Mouse (Mus musculus): ENCODE data around the gene Tfg. TPM values are rescaled to one million over a fixed set of nuclear protein-coding genes. Genes with fewer than 3 reads are reported as not detected.

Gene Tfg
- polyA plus RNA-seq, 1 experiment from 2014 or later = 303 TPM

- H3K27ac ChIP-seq (ENCODE audit: low read length) = no peak overlapping the region
- ATAC-seq = no peak
- no peak overlapping the region for H3K9ac ChIP-seq (ENCODE audit: low read depth, low read length)
- H3K36me3 ChIP-seq (ENCODE audit: control insufficient read depth, insufficient read depth, low read length) = peaks cover 6% of the 10 kb centered on the region; the same call in 1 of the 2 replicates
- no peaks in the 10 kb centered on the region for H3K4me1 ChIP-seq (ENCODE audit: control insufficient read depth, insufficient read depth, low read length)
- no peak overlapping the region for H3K4me2 ChIP-seq (ENCODE audit: low read depth, low read length)
- H3K27me3 ChIP-seq (replicated peaks; ENCODE audit: control insufficient read depth, insufficient read depth, low read length) = no peaks in the 10 kb centered on the region
- H3K9me3 ChIP-seq (ENCODE audit: control insufficient read depth, low read length) = no peaks in the 10 kb centered on the region
- WGBS = 93% methylated on average over 3 of the region's 3 CpGs
- no peak overlapping the region for H3K4me3 ChIP-seq (ENCODE audit: low read length)
Observed at GRCm38 (mm10) chr16:56700898-56701297, 16.4 kb downstream of the Tfg start.

- WGBS = 68% methylated on average over 2 of the region's 2 CpGs
- no peak overlapping the region for H3K9ac ChIP-seq (ENCODE audit: low read depth, low read length)
Observed at GRCm38 (mm10) chr16:56696448-56696847, 20.8 kb downstream of the Tfg start.

DNA sequence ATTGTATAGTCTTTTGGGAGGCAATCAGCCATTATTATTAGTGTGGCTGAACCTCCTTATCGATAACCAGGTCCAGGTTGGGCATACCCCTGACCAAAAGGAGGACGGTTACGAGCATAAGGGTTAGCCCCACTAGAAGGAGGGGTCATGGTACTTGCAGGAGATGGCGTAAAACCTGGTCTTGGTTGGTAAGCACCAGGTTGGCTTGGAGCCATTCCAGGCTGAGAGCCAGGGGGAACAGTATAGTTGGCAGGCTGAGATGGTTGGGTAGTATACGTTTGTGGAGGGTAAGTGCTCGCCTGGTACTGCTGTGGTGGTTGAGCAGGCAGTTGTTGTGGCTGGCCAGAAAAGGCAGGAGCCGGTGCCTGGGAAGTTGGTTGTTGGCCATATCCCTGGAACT lies 26.5 kb downstream of the Tfg start:
- H3K4me3 ChIP-seq (ENCODE audit: low read length) = no peak overlapping the region
- H3K27me3 ChIP-seq (replicated peaks; ENCODE audit: control insufficient read depth, insufficient read depth, low read length) = no peaks in the 10 kb centered on the region
- 90% methylated on average over 7 of the region's 7 CpGs for WGBS
- no peaks in the 10 kb centered on the region for H3K4me1 ChIP-seq (ENCODE audit: control insufficient read depth, insufficient read depth, low read length)
- no peak overlapping the region for H3K4me2 ChIP-seq (ENCODE audit: low read depth, low read length)
- H3K9me3 ChIP-seq (ENCODE audit: control insufficient read depth, low read length) = no peaks in the 10 kb centered on the region
- H3K36me3 ChIP-seq (ENCODE audit: control insufficient read depth, insufficient read depth, low read length) = no peaks in the 10 kb centered on the region; the same call in 1 of the 2 replicates
- H3K9ac ChIP-seq (ENCODE audit: low read depth, low read length) = no peak overlapping the region
- no peak for ATAC-seq
- no peak overlapping the region for H3K27ac ChIP-seq (ENCODE audit: low read length)

More at GRCm38 (mm10) chr16:56696448-56696847, 20.8 kb downstream of the Tfg start:
- Histone ChIP-seq H3K4me3 (ENCODE audit: low read length) (no peak overlapping the region), H3K36me3 (ENCODE audit: control insufficient read depth, insufficient read depth, low read length) (no peaks in the 10 kb centered on the region), H3K4me2 (ENCODE audit: low read depth, low read length) (no peak overlapping the region), H3K27me3 (replicated peaks; ENCODE audit: control insufficient read depth, insufficient read depth, low read length) (no peaks in the 10 kb centered on the region), H3K4me1 (ENCODE audit: control insufficient read depth, insufficient read depth, low read length) (no peaks in the 10 kb centered on the region), H3K27ac (ENCODE audit: low read length) (no peak overlapping the region), H3K9me3 (ENCODE audit: control insufficient read depth, low read length) (no peaks in the 10 kb centered on the region)
- ATAC-seq = no peak

DNA sequence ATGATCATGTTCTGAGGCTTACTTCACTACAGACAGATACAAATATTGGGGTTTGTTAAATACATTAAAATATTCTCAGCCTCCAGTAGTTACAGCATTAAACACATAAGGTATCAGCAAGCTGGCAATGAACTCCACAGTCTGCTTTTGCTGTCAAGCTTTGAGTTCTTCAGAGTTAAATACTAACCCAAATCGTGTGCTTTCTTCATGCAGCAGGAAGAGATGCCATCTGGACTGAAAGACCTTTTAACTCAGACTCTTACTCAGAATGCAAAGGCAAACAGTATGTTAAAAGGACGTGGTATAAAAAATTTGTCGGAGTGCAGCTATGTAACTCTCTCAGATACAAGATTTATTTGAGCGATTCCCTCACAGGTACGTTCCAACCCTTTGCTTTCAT lies 30.5 kb downstream of the Tfg start:
- WGBS = 93% methylated on average over 5 of the region's 5 CpGs
- Histone ChIP-seq H3K4me2 (ENCODE audit: low read depth, low read length) (no peak overlapping the region), H3K4me1 (ENCODE audit: control insufficient read depth, insufficient read depth, low read length) (no peaks in the 10 kb centered on the region), H3K9me3 (ENCODE audit: control insufficient read depth, low read length) (no peaks in the 10 kb centered on the region), H3K27ac (ENCODE audit: low read length) (no peak overlapping the region), H3K9ac (ENCODE audit: low read depth, low read length) (no peak overlapping the region), H3K36me3 (ENCODE audit: control insufficient read depth, insufficient read depth, low read length) (no peaks in the 10 kb centered on the region; the same call in 1 of the 2 replicates), H3K4me3 (ENCODE audit: low read length) (no peak overlapping the region), H3K27me3 (replicated peaks; ENCODE audit: control insufficient read depth, insufficient read depth, low read length) (no peaks in the 10 kb centered on the region)
- no peak for ATAC-seq

- no peaks in the 10 kb centered on the region for H3K36me3 ChIP-seq (ENCODE audit: control insufficient read depth, insufficient read depth, low read length)
- no peaks in the 10 kb centered on the region for H3K9me3 ChIP-seq (ENCODE audit: control insufficient read depth, low read length)
- H3K27me3 ChIP-seq (replicated peaks; ENCODE audit: control insufficient read depth, insufficient read depth, low read length) = no peaks in the 10 kb centered on the region
- H3K4me1 ChIP-seq (ENCODE audit: control insufficient read depth, insufficient read depth, low read length) = no peaks in the 10 kb centered on the region
- H3K4me3 ChIP-seq (ENCODE audit: low read length) = no peak overlapping the region
- 85% methylated on average over 8 of the region's 8 CpGs for WGBS
- H3K9ac ChIP-seq (ENCODE audit: low read depth, low read length) = no peak overlapping the region
- no peak overlapping the region for H3K27ac ChIP-seq (ENCODE audit: low read length)
- H3K4me2 ChIP-seq (ENCODE audit: low read depth, low read length) = no peak overlapping the region
- no peak for ATAC-seq
Observed at GRCm38 (mm10) chr16:56681010-56681645, 36.1 kb downstream of the Tfg start.

DNA sequence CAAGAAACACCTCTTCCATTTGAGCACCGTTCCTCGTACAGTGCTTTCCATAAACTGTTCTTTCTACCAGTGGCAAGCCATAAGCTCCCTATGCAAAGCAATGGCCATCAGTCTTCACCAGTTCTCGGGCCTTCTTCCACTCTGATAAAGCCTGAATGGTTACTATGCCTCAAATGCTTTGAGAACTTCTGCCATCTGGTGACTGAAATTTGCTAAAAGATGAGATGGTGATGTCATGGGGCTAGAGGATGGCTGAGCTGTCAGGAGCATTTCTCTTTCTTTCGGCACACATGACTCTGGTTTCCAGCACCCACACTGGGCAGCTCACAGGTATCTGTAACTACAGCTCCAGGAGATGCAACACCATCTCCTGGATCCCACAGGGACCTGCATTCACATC lies 40.1 kb downstream of the Tfg start:
- WGBS = 63% methylated on average over 4 of the region's 4 CpGs
- H3K36me3 ChIP-seq (ENCODE audit: control insufficient read depth, insufficient read depth, low read length) = no peaks in the 10 kb centered on the region
- no peak overlapping the region for H3K27ac ChIP-seq (ENCODE audit: low read length)
- H3K4me1 ChIP-seq (ENCODE audit: control insufficient read depth, insufficient read depth, low read length) = no peaks in the 10 kb centered on the region
- H3K4me3 ChIP-seq (ENCODE audit: low read length) = no peak overlapping the region
- no peaks in the 10 kb centered on the region for H3K27me3 ChIP-seq (replicated peaks; ENCODE audit: control insufficient read depth, insufficient read depth, low read length)
- H3K9me3 ChIP-seq (ENCODE audit: control insufficient read depth, low read length) = no peaks in the 10 kb centered on the region
- H3K4me2 ChIP-seq (ENCODE audit: low read depth, low read length) = no peak overlapping the region
- H3K9ac ChIP-seq (ENCODE audit: low read depth, low read length) = no peak overlapping the region
- no peak for ATAC-seq

DNA sequence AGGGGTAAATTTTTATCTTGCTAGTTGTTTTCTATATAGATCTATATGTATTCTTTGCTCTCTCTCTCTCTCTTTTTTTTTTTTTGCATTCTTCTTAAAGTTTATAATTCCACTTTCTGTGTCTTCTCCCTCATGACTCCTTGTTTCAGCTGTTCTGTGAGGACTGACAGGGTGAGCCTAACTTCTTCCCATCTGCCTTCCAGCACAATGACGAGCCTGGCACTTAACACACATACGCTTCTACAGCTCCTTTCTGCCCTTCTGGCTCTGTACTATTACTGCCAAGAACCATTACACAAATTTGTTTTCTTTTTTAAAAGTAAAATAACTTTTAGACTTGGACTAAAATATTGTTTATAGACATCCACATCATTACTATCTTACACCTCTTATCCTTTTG lies 43.8 kb downstream of the Tfg start:
- Histone ChIP-seq H3K9ac (ENCODE audit: low read depth, low read length) (no peak overlapping the region), H3K4me1 (ENCODE audit: control insufficient read depth, insufficient read depth, low read length) (no peaks in the 10 kb centered on the region), H3K27me3 (replicated peaks; ENCODE audit: control insufficient read depth, insufficient read depth, low read length) (no peaks in the 10 kb centered on the region), H3K4me2 (ENCODE audit: low read depth, low read length) (no peak overlapping the region), H3K27ac (ENCODE audit: low read length) (no peak overlapping the region), H3K36me3 (ENCODE audit: control insufficient read depth, insufficient read depth, low read length) (no peaks in the 10 kb centered on the region), H3K9me3 (ENCODE audit: control insufficient read depth, low read length) (no peaks in the 10 kb centered on the region), H3K4me3 (ENCODE audit: low read length) (no peak overlapping the region)
- ATAC-seq = no peak
- WGBS = 80% methylated on average over 2 of the region's 2 CpGs

- no peaks in the 10 kb centered on the region for H3K9me3 ChIP-seq (ENCODE audit: control insufficient read depth, low read length)
- no peak overlapping the region for H3K4me2 ChIP-seq (ENCODE audit: low read depth, low read length)
- H3K27ac ChIP-seq (ENCODE audit: low read length) = no peak overlapping the region
- no peaks in the 10 kb centered on the region for H3K36me3 ChIP-seq (ENCODE audit: control insufficient read depth, insufficient read depth, low read length)
- H3K27me3 ChIP-seq (replicated peaks; ENCODE audit: control insufficient read depth, insufficient read depth, low read length) = no peaks in the 10 kb centered on the region
- H3K9ac ChIP-seq (ENCODE audit: low read depth, low read length) = no peak overlapping the region
- no peak for ATAC-seq
- 72% methylated on average over 8 of the region's 8 CpGs for WGBS
- no peaks in the 10 kb centered on the region for H3K4me1 ChIP-seq (ENCODE audit: control insufficient read depth, insufficient read depth, low read length)
- no peak overlapping the region for H3K4me3 ChIP-seq (ENCODE audit: low read length)
Observed at GRCm38 (mm10) chr16:56670941-56671340, 46.3 kb downstream of the Tfg start.

GRCm38 (mm10) chr16:56669520-56669919 lies 47.7 kb downstream of the Tfg start:
- WGBS = 69% methylated on average over 5 of the region's 5 CpGs
- H3K9ac ChIP-seq (ENCODE audit: low read depth, low read length) = no peak overlapping the region
- H3K27ac ChIP-seq (ENCODE audit: low read length) = no peak overlapping the region
- H3K4me3 ChIP-seq (ENCODE audit: low read length) = no peak overlapping the region
- H3K4me1 ChIP-seq (ENCODE audit: control insufficient read depth, insufficient read depth, low read length) = no peaks in the 10 kb centered on the region
- H3K9me3 ChIP-seq (ENCODE audit: control insufficient read depth, low read length) = no peaks in the 10 kb centered on the region
- no peaks in the 10 kb centered on the region for H3K27me3 ChIP-seq (replicated peaks; ENCODE audit: control insufficient read depth, insufficient read depth, low read length)
- no peaks in the 10 kb centered on the region for H3K36me3 ChIP-seq (ENCODE audit: control insufficient read depth, insufficient read depth, low read length)
- H3K4me2 ChIP-seq (ENCODE audit: low read depth, low read length) = no peak overlapping the region
- no peak for ATAC-seq

- no peaks in the 10 kb centered on the region for H3K4me1 ChIP-seq (ENCODE audit: control insufficient read depth, insufficient read depth, low read length)
- ATAC-seq = no peak
Observed at GRCm38 (mm10) chr16:56658866-56659265, 58.4 kb downstream of the Tfg start.

More at GRCm38 (mm10) chr16:56658866-56659265, 58.4 kb downstream of the Tfg start:
- Histone ChIP-seq H3K27ac (ENCODE audit: low read length) (no peak overlapping the region), H3K4me2 (ENCODE audit: low read depth, low read length) (no peak overlapping the region), H3K27me3 (replicated peaks; ENCODE audit: control insufficient read depth, insufficient read depth, low read length) (no peaks in the 10 kb centered on the region), H3K36me3 (ENCODE audit: control insufficient read depth, insufficient read depth, low read length) (no peaks in the 10 kb centered on the region), H3K9me3 (ENCODE audit: control insufficient read depth, low read length) (no peaks in the 10 kb centered on the region), H3K9ac (ENCODE audit: low read depth, low read length) (no peak overlapping the region), H3K4me3 (ENCODE audit: low read length) (no peak overlapping the region)
